Mouse (Mus musculus) bone marrow, adult 2 months (tissue): ENCODE data around the gene Cops9.

Source experiments
- CTCF ChIP-seq: fragments of 200-500 bp; IDR thresholded peaks from 2 replicates; pipeline ENCODE4 v1.5.1; 2011; ENCODE audit warnings: low read length, control low read depth; ENCODE audit not compliant: control insufficient read depth, insufficient read depth
- POLR2A ChIP-seq: fragments of 200-500 bp; IDR thresholded peaks from 2 replicates; pipeline ENCODE4 v1.6.1; 2011; ENCODE audit warnings: low read depth, mild to moderate bottlenecking, control low read depth, low read length, borderline replicate concordance; ENCODE audit not compliant: control insufficient read depth

DNA sequence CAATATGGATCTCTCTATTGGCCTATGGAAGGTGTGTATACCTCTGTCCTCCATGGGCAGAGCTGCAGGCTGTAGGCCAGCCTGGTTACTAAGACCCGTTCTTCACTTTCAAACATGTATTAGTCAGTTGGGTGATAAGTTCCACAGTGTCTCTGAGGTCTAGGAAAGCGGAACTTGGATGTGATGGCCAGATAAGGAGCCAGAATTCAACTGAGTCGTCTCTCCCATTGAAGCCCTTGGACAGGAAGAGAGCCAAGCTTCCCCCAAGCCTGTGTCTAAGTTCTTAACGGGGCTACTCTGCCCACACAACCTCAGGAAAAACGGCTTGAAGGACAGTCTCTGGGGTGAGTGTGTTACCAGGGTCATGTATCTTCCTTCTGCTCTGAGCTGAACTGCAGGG is 17.6 kb upstream of the Cops9 start:
- TF ChIP-seq POLR2A (no peak), CTCF (no peak)
